In the genomic region with DNA sequence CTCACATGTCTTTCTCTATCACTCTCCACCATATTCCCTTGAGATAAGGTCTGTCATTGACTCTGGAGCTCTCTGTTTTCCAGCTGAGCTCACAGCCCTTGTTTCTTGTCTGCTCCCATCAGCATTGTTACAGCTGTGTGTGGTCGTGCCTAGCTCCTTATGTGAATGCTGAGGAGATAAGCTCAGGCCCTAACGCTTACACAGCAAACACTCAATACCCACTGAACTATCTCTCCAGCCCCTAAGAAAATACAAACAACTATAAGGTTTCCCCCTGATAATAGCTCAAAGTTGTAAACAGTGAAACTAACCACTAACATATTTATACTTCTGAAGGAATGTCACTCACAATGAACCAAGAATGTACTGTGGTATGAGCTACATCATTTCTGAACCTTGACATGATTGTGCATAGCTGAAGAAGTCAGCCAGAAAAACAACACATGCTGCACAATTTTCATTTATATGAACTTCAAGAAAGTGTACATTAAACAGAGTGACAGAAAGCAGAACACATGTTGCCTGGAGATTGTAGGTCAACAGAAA, we compare ENCODE assay signal across 29 mouse cellular contexts. TPM values are rescaled to one million over a fixed set of nuclear protein-coding genes. Genes with fewer than 3 reads are reported as not detected.
DNase-seq lines count a peak whose midpoint lies in the region; ATAC-seq and TF ChIP-seq lines count a peak whose summit lies in the region.
"Had no signal": no experiment of that assay in that cellular context is flagged by ENCODE, and none has a peak within 500 bp of the region (broad histone marks: within the 10 kb centered on the region; RNA-seq: fewer than 3 reads in every experiment).

No protein-coding gene starts in this region.

- TF ChIP-seq CTCF in liver, postnatal 0 days (IDR thresholded peaks at IDR 0.05; ENCODE audit: low read depth), result no peak

- H3K4me1 ChIP-seq in liver, embryonic 11.5 days (replicated peaks; ENCODE audit: control insufficient read depth, insufficient read depth, low read length), result no peaks in the 10 kb centered on the region
- H3K4me1 ChIP-seq in liver, postnatal 0 days (ENCODE audit: insufficient read depth), result no peaks in the 10 kb centered on the region
- no peaks in the 10 kb centered on the region for H3K4me1 ChIP-seq in lung, embryonic 16.5 days (replicated peaks; ENCODE audit: control insufficient read depth, insufficient read depth, low read length)
- H3K4me1 ChIP-seq in hindbrain, embryonic 11.5 days (replicated peaks; ENCODE audit: control insufficient read depth, insufficient read depth, low read length), result no peaks in the 10 kb centered on the region
- H3K4me1 ChIP-seq: embryonic facial prominence, embryonic 10.5 days; embryonic facial prominence, embryonic 13.5 days; forebrain, embryonic 12.5 days; forebrain, embryonic 15.5 days; heart, embryonic 12.5 days; heart, embryonic 15.5 days; hindbrain, embryonic 12.5 days; hindbrain, embryonic 15.5 days had no signal

- 15% methylated on average over 2 of the region's 2 CpGs for WGBS in liver, embryonic 11.5 days
- WGBS in liver, postnatal 0 days (ENCODE audit: insufficient replicate concordance), result 36% methylated on average over 2 of the region's 2 CpGs
- WGBS in lung, embryonic 16.5 days, result 12% methylated on average over 2 of the region's 2 CpGs
- 53% methylated on average over 2 of the region's 2 CpGs for WGBS in hindbrain, embryonic 11.5 days

- H3K9me3 ChIP-seq in liver, embryonic 11.5 days (ENCODE audit: control insufficient read depth, low read length), result no peaks in the 10 kb centered on the region
- no peaks in the 10 kb centered on the region for H3K9me3 ChIP-seq in liver, postnatal 0 days (ENCODE audit: low read length)
- H3K9me3 ChIP-seq in lung, embryonic 16.5 days (ENCODE audit: control insufficient read depth, low read length), result no peaks in the 10 kb centered on the region
- H3K9me3 ChIP-seq in hindbrain, embryonic 11.5 days (ENCODE audit: control insufficient read depth, low read length), result no peaks in the 10 kb centered on the region
- H3K9me3 ChIP-seq: embryonic facial prominence, embryonic 10.5 days; embryonic facial prominence, embryonic 13.5 days; forebrain, embryonic 12.5 days; forebrain, embryonic 15.5 days; heart, embryonic 12.5 days; heart, embryonic 15.5 days; hindbrain, embryonic 12.5 days; hindbrain, embryonic 15.5 days had no signal

- no peak overlapping the region for H3K27ac ChIP-seq in liver, embryonic 11.5 days (ENCODE audit: low read depth, low read length)
- no peak overlapping the region for H3K27ac ChIP-seq in liver, postnatal 0 days (ENCODE audit: low read depth)
- H3K27ac ChIP-seq in lung, embryonic 16.5 days (ENCODE audit: low read length), result no peak overlapping the region
- no peak overlapping the region for H3K27ac ChIP-seq in hindbrain, embryonic 11.5 days (ENCODE audit: low read depth, low read length)
- H3K27ac ChIP-seq: embryonic facial prominence, embryonic 10.5 days; embryonic facial prominence, embryonic 13.5 days; forebrain, embryonic 12.5 days; forebrain, embryonic 15.5 days; heart, embryonic 15.5 days; hindbrain, embryonic 12.5 days; hindbrain, embryonic 15.5 days had no signal

- TF ChIP-seq EP300 in liver, postnatal 0 days (IDR thresholded peaks at IDR 0.05; ENCODE audit: low read depth), result no peak

- ATAC-seq in liver, embryonic 11.5 days (replicated peaks; ENCODE audit: low FRiP score), result 0 out of 2 replicates have a peak, but pooled peaks have one; percentile 39
- no peak for ATAC-seq in liver, postnatal 0 days
- peak; percentile 68 for ATAC-seq in lung, embryonic 16.5 days (ENCODE audit: low read depth)
- ATAC-seq in hindbrain, embryonic 11.5 days (ENCODE audit: low FRiP score), result no peak
- ATAC-seq: activated CD4-positive, CD25-positive, alpha-beta regulatory T cell, adult 4 months; CD4-positive, CD25-positive, alpha-beta regulatory T cell, adult 4 months; forebrain, embryonic 15.5 days had no signal

- no peaks in the 10 kb centered on the region for H3K36me3 ChIP-seq in liver, embryonic 11.5 days (ENCODE audit: control insufficient read depth, insufficient read depth, low read length)
- no peaks in the 10 kb centered on the region for H3K36me3 ChIP-seq in liver, postnatal 0 days (replicated peaks; ENCODE audit: insufficient read depth, low read length)
- no peaks in the 10 kb centered on the region for H3K36me3 ChIP-seq in lung, embryonic 16.5 days (ENCODE audit: control insufficient read depth, insufficient read depth, low read length)
- no peaks in the 10 kb centered on the region for H3K36me3 ChIP-seq in hindbrain, embryonic 11.5 days (ENCODE audit: control insufficient read depth, insufficient read depth, low read length)
- H3K36me3 ChIP-seq: embryonic facial prominence, embryonic 10.5 days; embryonic facial prominence, embryonic 13.5 days; forebrain, embryonic 12.5 days; forebrain, embryonic 15.5 days; heart, embryonic 12.5 days; heart, embryonic 15.5 days; hindbrain, embryonic 12.5 days; hindbrain, embryonic 15.5 days had no signal

- H3K4me3 ChIP-seq in liver, embryonic 11.5 days (ENCODE audit: low read depth, low read length), result no peak overlapping the region
- H3K4me3 ChIP-seq in liver, postnatal 0 days (ENCODE audit: low read depth, low read length), result no peak overlapping the region
- no peak overlapping the region for H3K4me3 ChIP-seq in lung, embryonic 16.5 days (ENCODE audit: low read length)
- H3K4me3 ChIP-seq in hindbrain, embryonic 11.5 days (ENCODE audit: low read depth, low read length), result no peak overlapping the region
- H3K4me3 ChIP-seq: embryonic facial prominence, embryonic 10.5 days; embryonic facial prominence, embryonic 13.5 days; erythroblast, embryonic 14.5 days; forebrain, embryonic 12.5 days; forebrain, embryonic 15.5 days; heart, embryonic 12.5 days; heart, embryonic 15.5 days; hindbrain, embryonic 12.5 days; hindbrain, embryonic 15.5 days had no signal

- no peak for DNase-seq in liver, embryonic 11.5 days (ENCODE audit: low spot score)
- DNase-seq in liver, postnatal 0 days, result no peak
- no peak for DNase-seq in lung, postnatal 4 days
- peak; percentile 10 for DNase-seq in retina, postnatal 1 day
- DNase-seq in hindbrain, embryonic 11.5 days (ENCODE audit: low spot score), result no peak
- DNase-seq: adrenal gland, adult 8-10 months; adrenal gland, postnatal 25 days; cerebellum, adult 11-12 months; cerebellum, adult 8-10 months; cerebellum, postnatal 10 days; cerebellum, postnatal 36 days; embryo, embryonic 11 days; gastrocnemius, postnatal 25 days; heart, adult 18-20 months; heart, postnatal 10 days; heart, postnatal 4 days had no signal

- no peak overlapping the region for H3K4me2 ChIP-seq in liver, embryonic 11.5 days
- no peak overlapping the region for H3K4me2 ChIP-seq in liver, postnatal 0 days (ENCODE audit: low read depth, low read length)
- no peak overlapping the region for H3K4me2 ChIP-seq in lung, embryonic 16.5 days (ENCODE audit: low read depth, low read length)
- H3K4me2 ChIP-seq in hindbrain, embryonic 11.5 days (replicated peaks; ENCODE audit: low read depth, low read length), result no peak overlapping the region
- H3K4me2 ChIP-seq: embryonic facial prominence, embryonic 13.5 days; forebrain, embryonic 12.5 days; forebrain, embryonic 15.5 days; heart, embryonic 12.5 days; heart, embryonic 15.5 days; hindbrain, embryonic 12.5 days; hindbrain, embryonic 15.5 days had no signal

- no peaks in the 10 kb centered on the region for H3K27me3 ChIP-seq in liver, embryonic 11.5 days (replicated peaks; ENCODE audit: control insufficient read depth, insufficient read depth, low read length)
- no peaks in the 10 kb centered on the region for H3K27me3 ChIP-seq in liver, postnatal 0 days (ENCODE audit: insufficient read depth, low read length)
- no peaks in the 10 kb centered on the region for H3K27me3 ChIP-seq in lung, embryonic 16.5 days (ENCODE audit: control insufficient read depth, insufficient read depth, low read depth, low read length)
- H3K27me3 ChIP-seq in hindbrain, embryonic 11.5 days (ENCODE audit: control insufficient read depth, insufficient read depth, low read length), result no peaks in the 10 kb centered on the region
- H3K27me3 ChIP-seq: embryonic facial prominence, embryonic 13.5 days; forebrain, embryonic 12.5 days; forebrain, embryonic 15.5 days; heart, embryonic 12.5 days; heart, embryonic 15.5 days; hindbrain, embryonic 12.5 days; hindbrain, embryonic 15.5 days had no signal

- H3K9ac ChIP-seq in liver, embryonic 11.5 days (ENCODE audit: low read depth, low read length), result no peak overlapping the region
- H3K9ac ChIP-seq in liver, postnatal 0 days (replicated peaks), result no peak overlapping the region
- no peak overlapping the region for H3K9ac ChIP-seq in lung, embryonic 16.5 days (ENCODE audit: low read length)
- H3K9ac ChIP-seq in hindbrain, embryonic 11.5 days (ENCODE audit: low read depth, low read length), result no peak overlapping the region
- H3K9ac ChIP-seq: embryonic facial prominence, embryonic 13.5 days; forebrain, embryonic 12.5 days; forebrain, embryonic 15.5 days; heart, embryonic 12.5 days; heart, embryonic 15.5 days; hindbrain, embryonic 12.5 days; hindbrain, embryonic 15.5 days had no signal

RNA-seq across cellular contexts. Expression of gene Tfec, which starts 21.9 kb away (rescaled TPM):
- polyA plus RNA-seq in liver, embryonic 11.5 days (2014; fragmentation: Nextera tagmentation; extraction: Ambion mirVana), result 4.4 and 5.3 TPM in 2 replicates
- 4.3 and 4.8 TPM in 2 replicates for polyA plus RNA-seq in liver, postnatal 0 days (2015; fragmentation: Nextera tagmentation; extraction: Ambion mirVana)
- polyA plus RNA-seq in lung, embryonic 16.5 days (2015; fragmentation: Nextera tagmentation; extraction: Ambion mirVana), result 1.2 and 1.7 TPM in 2 replicates
- 0.71 and 1.1 TPM in 2 replicates for polyA plus RNA-seq in hindbrain, embryonic 11.5 days (2014; fragmentation: Nextera tagmentation; extraction: Ambion mirVana)
- polyA plus RNA-seq: activated CD4-positive, CD25-positive, alpha-beta regulatory T cell, adult 4 months; C2C12; erythroblast, embryonic 14.5 days had no signal

Comparison
In these comparisons a context has a peak if more than half of its experiments do, and no peak if none do; other contexts are left out.
1. ATAC-seq: peak in liver, embryonic 11.5 days (single experiment) and lung, embryonic 16.5 days (single experiment); none in liver, postnatal 0 days (single experiment) and hindbrain, embryonic 11.5 days (single experiment).